Mouse (Mus musculus) limb, embryonic 11.5 days (tissue): ENCODE results near the gene Dnmt3b. TPM values are rescaled to one million over a fixed set of nuclear protein-coding genes. Genes with fewer than 3 reads are reported as not detected.

Experiments used
- ATAC-seq: fragments of 200-750 bp; cut with Nextera tagmentation; 2 replicates; pipeline ENCODE4 v1.8.0; 2017; ENCODE audit warnings: low read depth; ENCODE audit not compliant: insufficient number of reproducible peaks, low FRiP score, low TSS enrichment
- DNase-seq: peaks from one replicate; pipeline ENCODE4 v3.0.0-alpha.2; 2015; ENCODE audit warnings: low spot score
- H3K27ac ChIP-seq: fragments of 300-500 bp; sonication (generic); replicated peaks from 2 replicates; pipeline ENCODE4 v1.5.1; 2014; ENCODE audit warnings: low read depth, mild to moderate bottlenecking, low read length
- H3K27me3 ChIP-seq: fragments of 300-500 bp; sonication (generic); 2 replicates; pipeline ENCODE4 v1.6.1; 2014; ENCODE audit warnings: mild to moderate bottlenecking, low read length, mixed read lengths; ENCODE audit not compliant: control insufficient read depth, insufficient read depth
- H3K36me3 ChIP-seq: fragments of 300-500 bp; sonication (generic); 2 replicates; pipeline ENCODE4 v1.6.1; 2014; ENCODE audit warnings: mild to moderate bottlenecking, low read length, moderate library complexity, mixed read lengths; ENCODE audit not compliant: control insufficient read depth, insufficient read depth
- H3K4me1 ChIP-seq: fragments of 300-500 bp; sonication (generic); 2 replicates; pipeline ENCODE4 v1.6.1; 2014; ENCODE audit warnings: low read length, mixed read lengths; ENCODE audit not compliant: control insufficient read depth, insufficient read depth
- H3K4me2 ChIP-seq: fragments of 300-500 bp; sonication (generic); 2 replicates; pipeline ENCODE4 v1.6.1; 2014; ENCODE audit warnings: low read depth, mild to moderate bottlenecking, moderate library complexity; ENCODE audit not compliant: severe bottlenecking
- H3K4me3 ChIP-seq: fragments of 300-500 bp; sonication (generic); 2 replicates; pipeline ENCODE4 v1.5.1; 2014; ENCODE audit warnings: low read depth, low read length
- H3K9ac ChIP-seq: fragments of 300-500 bp; sonication (generic); 2 replicates; pipeline ENCODE4 v1.6.1; 2014; ENCODE audit warnings: mild to moderate bottlenecking, low read length
- H3K9me3 ChIP-seq: fragments of 300-500 bp; sonication (generic); 2 replicates; pipeline ENCODE4 v1.6.1; 2016; ENCODE audit warnings: low read length; ENCODE audit not compliant: control insufficient read depth
- WGBS: fragments of 180-500 bp; shearing (Covaris S2); extraction: QIAGEN DNeasy Blood & Tissue Kit; methylation state at CpG from one replicate; pipeline ENCODE4 v1.1.7; 2014; 5-methylcytosine and 5-hydroxymethylcytosine counted together
- polyA plus RNA-seq: library from polyadenylated mRNA; unstranded; fragments of >200 nt; fragmentation: Nextera tagmentation; extraction: Ambion mirVana; gene quantifications from 2 replicates; pipeline ENCODE4 v1.2.1, GENCODE M21; 2014

Gene Dnmt3b
- polyA plus RNA-seq, 1 experiment from 2014 or later = 20.3 TPM

DNA sequence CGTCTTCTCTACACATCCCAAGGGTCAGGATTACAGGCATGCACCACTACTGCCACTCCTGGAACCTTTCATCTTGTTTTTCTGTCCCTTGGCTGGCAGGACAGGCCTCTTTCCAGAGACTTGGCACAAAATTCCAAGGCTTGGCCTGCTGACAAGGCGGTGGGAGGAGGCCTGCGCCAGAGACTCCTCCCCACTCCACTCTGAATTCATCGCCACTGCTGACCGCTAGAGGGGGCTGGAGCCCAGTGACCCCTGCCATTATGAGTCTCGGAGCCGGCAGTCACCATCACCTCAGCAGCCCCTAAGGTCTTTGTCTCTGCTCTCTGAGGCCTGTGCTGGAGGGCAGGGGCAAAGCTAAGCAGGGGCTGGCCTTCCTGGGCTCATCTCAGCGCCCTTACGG is 39.7 kb upstream of the Dnmt3b start:
- Histone ChIP-seq H3K36me3 (no peaks in the 10 kb centered on the region), H3K27me3 (no peaks in the 10 kb centered on the region), H3K4me3 (no peak overlapping the region), H3K27ac (no peak overlapping the region), H3K4me2 (no peak overlapping the region), H3K4me1 (peaks cover 3% of the 10 kb centered on the region; the same call in 1 of the 2 replicates), H3K9ac (no peak overlapping the region), H3K9me3 (no peaks in the 10 kb centered on the region)
- DNase-seq (peak; percentile 92), ATAC-seq (peak; percentile 72; the same call in 1 of the 2 replicates)
- 8% methylated on average over 9 of the region's 9 CpGs for WGBS

DNA sequence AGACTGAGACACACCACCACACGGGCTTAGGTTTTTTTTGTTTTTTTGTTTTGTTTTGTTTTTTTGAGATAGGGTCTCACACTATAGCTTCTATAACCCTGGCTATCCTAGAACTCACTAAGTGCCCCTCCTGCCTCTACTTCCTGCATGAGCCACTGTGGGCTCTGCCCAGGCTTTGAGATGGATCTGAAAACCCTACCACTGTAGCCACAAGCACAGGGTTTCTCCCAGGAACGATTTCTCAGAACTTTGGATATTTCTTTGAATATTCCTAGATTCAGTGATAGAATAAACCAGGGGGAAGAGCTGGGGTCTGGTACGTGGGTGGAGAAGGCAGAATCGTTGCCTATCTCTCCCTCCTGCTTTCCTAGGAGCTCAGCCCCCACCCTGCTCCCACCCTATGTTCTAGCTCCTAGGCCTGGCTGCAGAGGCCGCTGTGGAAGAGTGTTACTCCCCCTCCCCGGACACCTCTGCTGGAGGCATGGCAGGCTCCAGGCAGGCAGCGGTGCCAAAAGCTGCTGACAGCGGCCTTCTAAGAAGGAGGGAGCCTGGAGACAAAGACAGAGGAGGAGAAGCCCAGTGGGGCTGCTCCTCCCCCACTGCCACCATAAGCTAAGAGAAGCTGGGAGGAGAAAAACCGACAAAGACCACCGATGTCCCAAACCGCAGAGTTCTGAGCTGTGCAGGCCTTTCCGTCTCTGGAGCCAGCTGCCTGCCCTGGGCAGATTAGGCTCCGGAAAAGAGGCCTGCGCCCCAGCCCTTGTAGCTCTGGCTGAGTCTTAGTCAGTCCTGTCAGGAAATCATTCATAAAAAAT is 38.6 kb upstream of the Dnmt3b start:
- H3K36me3 ChIP-seq = peaks cover 3% of the 10 kb centered on the region; the same call in 1 of the 2 replicates
- peak overlapping the region; percentile 25; the same call in 1 of the 2 replicates for H3K27ac ChIP-seq
- H3K9ac ChIP-seq = peak overlapping the region; percentile 52; the same call in 1 of the 2 replicates
- H3K9me3 ChIP-seq = no peaks in the 10 kb centered on the region
- H3K27me3 ChIP-seq = no peaks in the 10 kb centered on the region
- H3K4me1 ChIP-seq = peaks cover 3% of the 10 kb centered on the region; the same call in 1 of the 2 replicates
- DNase-seq (peak; percentile 54), ATAC-seq (0 out of 2 replicates have a peak, but pooled peaks have one; percentile 17)
- WGBS = 20% methylated on average over 14 of the region's 14 CpGs
- no peak overlapping the region for H3K4me2 ChIP-seq
- no peak overlapping the region for H3K4me3 ChIP-seq

DNA sequence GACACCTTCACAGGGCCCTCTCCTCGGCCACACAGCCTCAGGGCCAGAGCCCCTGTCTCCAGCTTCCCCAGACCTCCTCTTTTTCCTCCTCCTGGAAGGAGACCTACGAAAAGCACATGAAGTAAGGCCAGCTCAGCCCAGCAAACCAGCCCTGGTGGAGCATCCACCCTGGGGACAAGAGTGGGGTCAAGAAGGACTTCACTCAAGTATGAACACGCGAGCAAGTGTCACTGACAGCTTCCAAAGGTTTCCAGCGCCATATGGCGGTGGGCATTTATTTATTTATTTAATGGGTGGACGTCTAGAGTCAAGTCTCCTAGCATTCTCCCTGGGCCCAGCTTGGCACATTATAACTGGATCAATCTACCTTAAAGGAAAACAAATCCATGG is 38.0 kb upstream of the Dnmt3b start:
- no peaks in the 10 kb centered on the region for H3K27me3 ChIP-seq
- ATAC-seq (no peak), DNase-seq (no peak)
- H3K27ac ChIP-seq = peak overlapping the region; percentile 25; the same call in 1 of the 2 replicates
- H3K4me1 ChIP-seq = peaks cover 3% of the 10 kb centered on the region; the same call in 1 of the 2 replicates
- H3K4me3 ChIP-seq = no peak overlapping the region
- no peak overlapping the region for H3K4me2 ChIP-seq
- WGBS = 68% methylated on average over 7 of the region's 7 CpGs
- peaks cover 3% of the 10 kb centered on the region; the same call in 1 of the 2 replicates for H3K36me3 ChIP-seq
- peak overlapping the region; percentile 52; the same call in 1 of the 2 replicates for H3K9ac ChIP-seq
- H3K9me3 ChIP-seq = no peaks in the 10 kb centered on the region

DNA sequence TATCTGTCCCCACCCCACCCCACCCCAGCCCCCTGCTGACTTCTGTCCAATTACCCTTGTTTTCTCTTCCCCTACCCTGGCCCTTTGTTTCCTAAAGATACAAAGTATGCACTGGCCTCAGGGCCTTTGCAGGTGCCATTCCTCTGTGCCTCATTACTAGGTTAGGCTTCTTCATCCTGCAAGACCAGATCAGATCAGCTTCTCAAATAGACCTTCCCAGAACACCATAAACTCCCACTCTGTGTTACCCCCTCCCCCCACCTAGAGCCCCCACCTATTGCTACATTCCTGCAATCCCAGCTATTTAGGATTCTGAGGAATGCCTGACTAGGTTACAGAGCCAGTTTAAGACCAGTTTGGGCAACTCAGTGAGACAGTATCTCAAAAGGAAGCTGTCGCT is 37.5 kb upstream of the Dnmt3b start:
- Histone ChIP-seq H3K36me3 (peaks cover 3% of the 10 kb centered on the region; the same call in 1 of the 2 replicates), H3K9me3 (no peaks in the 10 kb centered on the region), H3K4me1 (peaks cover 3% of the 10 kb centered on the region; the same call in 1 of the 2 replicates), H3K4me3 (no peak overlapping the region), H3K9ac (no peak overlapping the region), H3K4me2 (no peak overlapping the region), H3K27ac (no peak overlapping the region), H3K27me3 (no peaks in the 10 kb centered on the region)
- no peak for ATAC-seq
- WGBS = 94% methylated on average over 1 of the region's 1 CpGs
- DNase-seq = no peak

DNA sequence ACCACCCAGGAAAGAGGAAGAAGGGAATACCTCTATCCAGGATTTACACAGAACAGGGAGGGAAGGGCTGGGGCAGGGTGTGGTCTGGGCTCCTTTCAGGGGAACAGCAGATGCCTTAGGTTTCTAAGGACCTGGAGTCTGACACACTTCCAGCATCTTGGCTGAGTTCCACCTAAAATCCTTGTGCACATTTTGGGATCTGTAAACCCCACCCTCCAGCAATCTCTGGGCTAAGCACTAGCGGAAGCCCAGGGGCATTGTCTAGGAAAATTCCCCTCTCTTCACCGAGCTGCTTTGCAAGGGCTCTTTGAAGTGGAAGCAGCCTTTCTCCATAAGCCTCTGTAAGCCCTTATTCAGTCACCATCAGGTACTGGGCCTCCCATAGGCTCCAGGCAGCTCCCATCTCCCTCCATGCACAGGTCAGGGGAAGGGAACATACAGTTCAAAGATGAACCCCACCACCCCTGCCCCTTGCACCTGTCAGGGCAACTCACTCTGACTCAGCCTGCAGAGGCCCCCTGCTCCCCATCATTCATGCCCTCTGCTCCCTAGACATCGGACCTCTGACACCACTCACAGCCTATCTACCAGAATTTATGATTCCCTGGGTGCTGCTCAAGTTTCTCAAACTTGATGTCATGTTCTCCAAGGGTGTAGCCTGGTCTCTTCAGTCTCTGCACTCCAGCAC is 36.5 kb upstream of the Dnmt3b start:
- H3K36me3 ChIP-seq = peaks cover 3% of the 10 kb centered on the region; the same call in 1 of the 2 replicates
- no peak overlapping the region for H3K4me2 ChIP-seq
- peaks cover 3% of the 10 kb centered on the region; the same call in 1 of the 2 replicates for H3K4me1 ChIP-seq
- no peaks in the 10 kb centered on the region for H3K9me3 ChIP-seq
- no peak overlapping the region for H3K4me3 ChIP-seq
- 51% methylated on average over 3 of the region's 3 CpGs for WGBS
- H3K27ac ChIP-seq = no peak overlapping the region
- ATAC-seq = no peak
- H3K9ac ChIP-seq = no peak overlapping the region
- no peak for DNase-seq
- no peaks in the 10 kb centered on the region for H3K27me3 ChIP-seq

DNA sequence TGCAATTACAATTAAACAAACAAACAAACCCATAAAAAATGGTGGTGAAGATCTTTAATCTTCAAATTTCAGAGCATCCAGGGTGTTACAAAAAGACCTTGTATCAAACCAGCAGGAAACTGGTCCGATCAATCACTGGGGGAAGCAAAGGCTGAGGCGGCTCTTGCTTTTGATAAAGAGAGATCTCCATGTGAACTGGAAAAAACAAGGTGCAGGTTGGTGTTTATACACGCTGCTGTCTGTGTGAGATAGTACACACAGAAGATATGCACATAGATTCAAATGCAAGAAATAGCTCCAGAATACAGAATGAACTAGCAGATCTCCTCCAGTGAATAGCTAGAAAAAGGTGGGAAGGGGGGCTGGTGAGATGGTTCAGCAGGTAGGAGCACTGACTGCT is 32.4 kb upstream of the Dnmt3b start:
- H3K9ac ChIP-seq = no peak overlapping the region
- no peak overlapping the region for H3K27ac ChIP-seq
- no peaks in the 10 kb centered on the region for H3K27me3 ChIP-seq
- DNase-seq = no peak
- no peak overlapping the region for H3K4me2 ChIP-seq
- no peaks in the 10 kb centered on the region for H3K9me3 ChIP-seq
- 93% methylated on average over 3 of the region's 3 CpGs for WGBS
- no peak overlapping the region for H3K4me3 ChIP-seq
- no peak for ATAC-seq
- H3K36me3 ChIP-seq = peaks cover 19% of the 10 kb centered on the region
- H3K4me1 ChIP-seq = no peaks in the 10 kb centered on the region

DNA sequence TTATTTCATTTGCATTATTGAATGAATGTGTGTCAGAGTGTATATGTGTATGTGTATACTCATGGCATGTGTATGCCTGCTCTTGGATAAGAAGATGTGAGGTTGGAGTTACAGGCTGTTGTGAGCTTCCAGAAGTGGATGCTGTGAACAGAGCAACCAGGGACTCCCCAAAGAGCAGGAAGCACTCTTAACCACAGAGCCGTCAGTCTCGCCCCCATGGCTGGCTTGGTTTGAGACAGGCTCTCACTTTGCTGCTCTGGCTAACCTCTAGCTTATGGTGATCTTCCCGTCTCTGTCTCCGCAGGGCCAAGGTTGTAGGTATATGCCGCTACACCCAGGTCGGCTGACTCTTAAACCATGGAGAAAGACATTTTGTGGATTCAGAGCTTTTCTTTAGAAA is 30.8 kb upstream of the Dnmt3b start:
- WGBS = 92% methylated on average over 6 of the region's 6 CpGs
- Histone ChIP-seq H3K36me3 (peaks cover 23% of the 10 kb centered on the region), H3K9ac (no peak overlapping the region), H3K27me3 (no peaks in the 10 kb centered on the region), H3K4me2 (no peak overlapping the region), H3K4me1 (no peaks in the 10 kb centered on the region), H3K9me3 (no peaks in the 10 kb centered on the region), H3K27ac (no peak overlapping the region), H3K4me3 (no peak overlapping the region)
- DNase-seq = no peak
- no peak for ATAC-seq

DNA sequence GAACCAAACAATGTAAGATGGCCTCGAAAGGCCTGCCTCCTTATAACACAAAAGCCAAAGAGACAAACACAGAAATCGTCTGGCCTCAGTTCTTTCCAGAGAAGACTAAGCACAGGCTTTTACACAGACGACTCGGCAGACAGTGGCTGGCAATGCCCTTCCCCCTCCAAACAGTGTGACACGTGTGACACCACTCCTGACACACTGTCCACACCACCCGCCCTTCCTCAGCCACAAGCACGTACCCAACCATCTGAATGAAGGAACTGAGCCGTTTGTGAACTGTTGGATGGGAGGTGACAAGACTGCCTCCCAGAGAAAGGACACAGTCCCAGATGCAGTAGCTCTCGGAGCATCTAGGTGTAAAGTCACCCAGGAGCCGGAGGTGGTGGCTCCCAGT is 30.4 kb upstream of the Dnmt3b start:
- Histone ChIP-seq H3K9ac (no peak overlapping the region), H3K9me3 (no peaks in the 10 kb centered on the region), H3K4me1 (no peaks in the 10 kb centered on the region), H3K27me3 (no peaks in the 10 kb centered on the region), H3K36me3 (peaks cover 23% of the 10 kb centered on the region), H3K4me3 (no peak overlapping the region), H3K27ac (no peak overlapping the region), H3K4me2 (no peak overlapping the region)
- DNase-seq = no peak
- ATAC-seq = no peak
- 78% methylated on average over 10 of the region's 10 CpGs for WGBS
